Mouse (Mus musculus): ENCODE data around the gene Gatad2a. TPM values are rescaled to one million over a fixed set of nuclear protein-coding genes. Genes with fewer than 3 reads are reported as not detected.
A peak's percentile ranks its signal among the peaks of the same experiment; 100 is the strongest.

Gene Gatad2a
- polyA plus RNA-seq, 1 experiment from 2014 or later, result 52.2 TPM

DNA sequence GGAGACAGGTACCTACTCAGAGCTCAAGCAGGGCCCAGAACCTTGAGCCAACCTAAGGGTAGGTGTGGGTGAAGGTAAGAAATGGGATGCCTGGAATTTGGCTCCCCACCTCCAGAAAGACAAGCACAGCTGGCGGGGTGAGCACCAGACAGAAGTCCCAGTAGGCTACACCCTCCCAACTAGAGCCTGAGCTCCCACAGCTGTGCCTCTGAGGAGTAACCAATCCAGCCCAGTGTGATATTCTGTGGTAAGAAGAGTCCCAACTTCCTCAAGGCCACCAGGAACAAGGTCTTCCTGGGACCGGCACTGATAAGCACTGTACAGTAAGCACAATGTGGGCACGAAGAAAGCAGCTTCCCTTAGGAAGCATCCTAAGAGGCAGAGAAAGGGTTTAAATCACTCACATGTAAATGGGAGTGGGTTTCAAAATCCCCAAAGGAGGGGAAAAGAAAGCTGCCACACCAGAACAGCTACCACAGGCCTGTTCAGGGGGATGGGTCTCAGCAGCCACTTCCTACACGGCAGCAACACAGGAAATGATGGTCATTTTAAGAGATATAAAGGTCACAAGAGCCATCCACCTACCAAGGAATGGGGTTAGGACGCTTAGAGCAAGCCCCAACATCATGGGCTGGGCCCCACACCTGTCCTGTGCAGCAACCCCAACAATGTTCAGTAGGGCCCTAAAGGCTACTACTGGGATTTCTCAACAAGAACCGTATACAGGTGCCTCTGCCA lies 57.8 kb downstream of the Gatad2a start:
- Histone ChIP-seq H3K36me3 (ENCODE audit: control insufficient read depth, insufficient read depth, low read length) (peaks cover 23% of the 10 kb centered on the region), H3K27ac (replicated peaks in 1 of 2; ENCODE audit: control insufficient read depth in 1 of 2, insufficient read depth in 1 of 2, low read depth in 2 of 2, low read length in 2 of 2) (peak overlapping the region in 1 of 2 experiments; percentile 47; a peak in 2 of 4 replicates), H3K4me3 (ENCODE audit: control insufficient read depth in 1 of 2, insufficient read depth in 1 of 2, low read depth in 1 of 2, low read length in 2 of 2) (no peak overlapping the region), H3K27me3 (ENCODE audit: control insufficient read depth, insufficient read depth, low read length) (no peaks in the 10 kb centered on the region), H3K4me1 (ENCODE audit: control insufficient read depth in 2 of 2, insufficient read depth in 2 of 2, low read length in 2 of 2) (peaks cover 49 to 71% of the 10 kb centered on the region in 2 experiments), H3K9ac (ENCODE audit: low read length) (no peak overlapping the region; the same call in 1 of the 2 replicates), H3K4me2 (ENCODE audit: low read length) (no peak overlapping the region), H3K9me3 (ENCODE audit: control insufficient read depth, low read length) (no peaks in the 10 kb centered on the region)
- 64% methylated on average over 6 of the region's 6 CpGs for WGBS
- ATAC-seq (ENCODE audit: insufficient number of reproducible peaks, insufficient read depth, low FRiP score, low read depth), result no peak

DNA sequence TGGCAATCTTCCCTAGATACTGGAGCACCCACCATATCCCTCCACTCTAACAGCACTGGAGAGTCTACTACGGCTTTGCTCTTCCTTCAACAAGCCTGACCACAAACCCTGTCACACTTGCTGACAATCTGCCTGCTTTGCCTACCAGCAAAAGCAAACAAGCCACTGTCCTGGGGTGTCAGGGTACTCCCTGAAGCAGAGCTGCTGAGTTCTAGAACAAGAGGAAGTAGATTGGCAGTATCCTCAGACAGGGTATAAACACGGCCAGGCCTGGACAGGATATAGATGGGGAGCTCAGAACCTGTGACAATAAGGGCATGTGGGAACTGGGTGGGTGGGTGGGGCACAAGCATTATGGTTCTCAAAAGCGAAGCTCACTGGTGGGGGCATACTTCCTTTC lies 58.7 kb downstream of the Gatad2a start:
- no peak overlapping the region for H3K4me3 ChIP-seq (ENCODE audit: control insufficient read depth in 1 of 2, insufficient read depth in 1 of 2, low read depth in 1 of 2, low read length in 2 of 2)
- ATAC-seq (ENCODE audit: insufficient number of reproducible peaks, insufficient read depth, low FRiP score, low read depth), result no peak
- no peaks in the 10 kb centered on the region for H3K27me3 ChIP-seq (ENCODE audit: control insufficient read depth, insufficient read depth, low read length)
- WGBS, result 76% methylated on average over 3 of the region's 3 CpGs
- H3K9me3 ChIP-seq (ENCODE audit: control insufficient read depth, low read length), result no peaks in the 10 kb centered on the region
- H3K9ac ChIP-seq (ENCODE audit: low read length), result no peak overlapping the region
- peaks cover 45 to 64% of the 10 kb centered on the region in 2 experiments for H3K4me1 ChIP-seq (ENCODE audit: control insufficient read depth in 2 of 2, insufficient read depth in 2 of 2, low read length in 2 of 2)
- H3K27ac ChIP-seq (replicated peaks in 1 of 2; ENCODE audit: control insufficient read depth in 1 of 2, insufficient read depth in 1 of 2, low read depth in 2 of 2, low read length in 2 of 2), result peak overlapping the region; percentile 24 to 93; a peak in 2 of 4 replicates
- no peak overlapping the region for H3K4me2 ChIP-seq (ENCODE audit: low read length)
- peaks cover 23% of the 10 kb centered on the region for H3K36me3 ChIP-seq (ENCODE audit: control insufficient read depth, insufficient read depth, low read length)

DNA sequence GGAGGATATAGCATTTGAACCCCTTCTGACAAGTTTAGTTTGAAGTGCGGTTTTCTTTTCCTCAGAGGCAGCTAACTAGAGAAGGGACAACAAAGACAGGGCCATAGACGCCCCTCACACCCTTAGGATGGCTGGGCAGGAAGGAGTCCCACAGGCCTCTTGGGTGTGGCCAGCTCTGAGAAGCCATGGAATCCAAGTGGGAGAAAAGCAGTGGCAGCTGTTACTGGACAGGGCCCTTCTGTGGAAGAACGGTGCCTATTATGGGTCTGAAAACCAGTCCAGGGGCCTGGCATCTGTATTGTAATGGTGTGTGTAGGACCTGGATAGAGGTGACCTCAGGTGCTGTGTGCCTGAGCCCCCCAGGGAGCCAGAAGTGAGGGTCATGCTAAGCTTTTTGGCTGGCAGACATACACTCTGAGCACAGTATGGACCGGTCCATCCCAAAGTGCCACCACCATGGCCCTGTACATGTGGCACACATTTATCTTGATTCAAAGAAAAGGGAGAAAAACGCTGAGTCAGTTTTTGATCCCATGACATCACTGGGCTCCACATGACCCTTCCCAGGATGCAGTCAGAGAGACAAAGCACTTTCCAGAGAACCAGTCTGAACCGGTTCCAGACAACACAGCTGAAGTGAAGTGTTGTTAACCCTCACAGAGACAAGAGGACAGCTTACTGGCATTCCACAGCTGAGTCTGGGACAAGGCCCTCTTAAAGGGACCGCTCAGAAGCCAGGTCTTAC lies 60.0 kb downstream of the Gatad2a start:
- Histone ChIP-seq H3K4me2 (ENCODE audit: low read length) (peak overlapping the region; percentile 32; the same call in 1 of the 2 replicates), H3K27ac (replicated peaks in 1 of 2; ENCODE audit: control insufficient read depth in 1 of 2, insufficient read depth in 1 of 2, low read depth in 2 of 2, low read length in 2 of 2) (peak overlapping the region; percentile 91 to 93), H3K4me1 (ENCODE audit: control insufficient read depth in 2 of 2, insufficient read depth in 2 of 2, low read length in 2 of 2) (peaks cover 45 to 60% of the 10 kb centered on the region in 2 experiments), H3K9me3 (ENCODE audit: control insufficient read depth, low read length) (no peaks in the 10 kb centered on the region), H3K36me3 (ENCODE audit: control insufficient read depth, insufficient read depth, low read length) (peaks cover 26% of the 10 kb centered on the region), H3K27me3 (ENCODE audit: control insufficient read depth, insufficient read depth, low read length) (no peaks in the 10 kb centered on the region), H3K9ac (ENCODE audit: low read length) (peak overlapping the region; percentile 50), H3K4me3 (ENCODE audit: control insufficient read depth in 1 of 2, insufficient read depth in 1 of 2, low read depth in 1 of 2, low read length in 2 of 2) (no peak overlapping the region)
- ATAC-seq (ENCODE audit: insufficient number of reproducible peaks, insufficient read depth, low FRiP score, low read depth), result peak; percentile 90
- 36% methylated on average over 7 of the region's 7 CpGs for WGBS

DNA sequence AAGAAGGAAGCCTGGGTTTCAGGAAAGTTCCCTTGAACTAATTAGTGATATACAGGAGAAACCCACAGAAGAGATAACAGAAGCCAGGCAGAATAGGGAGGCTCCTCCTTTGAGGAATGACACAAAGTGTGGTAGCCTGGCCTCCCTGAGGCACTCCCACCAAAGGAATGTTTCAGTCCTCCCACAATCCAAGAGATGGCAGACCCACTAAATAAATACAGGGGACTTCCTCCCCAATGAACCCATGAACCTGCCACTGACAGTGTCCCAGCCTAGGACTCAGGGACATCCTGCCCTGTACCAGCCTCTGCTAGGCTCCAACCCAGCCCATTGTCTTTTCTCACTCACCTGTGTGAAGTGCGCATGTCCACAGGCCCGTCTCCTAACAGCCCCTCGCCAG lies 60.8 kb downstream of the Gatad2a start:
- 89% methylated on average over 3 of the region's 3 CpGs for WGBS
- Histone ChIP-seq H3K4me1 (ENCODE audit: control insufficient read depth in 2 of 2, insufficient read depth in 2 of 2, low read length in 2 of 2) (peaks cover 44 to 57% of the 10 kb centered on the region in 2 experiments), H3K36me3 (ENCODE audit: control insufficient read depth, insufficient read depth, low read length) (peaks cover 27% of the 10 kb centered on the region), H3K27me3 (ENCODE audit: control insufficient read depth, insufficient read depth, low read length) (no peaks in the 10 kb centered on the region), H3K4me3 (ENCODE audit: control insufficient read depth in 1 of 2, insufficient read depth in 1 of 2, low read depth in 1 of 2, low read length in 2 of 2) (no peak overlapping the region), H3K9me3 (ENCODE audit: control insufficient read depth, low read length) (no peaks in the 10 kb centered on the region), H3K4me2 (ENCODE audit: low read length) (no peak overlapping the region), H3K27ac (replicated peaks in 1 of 2; ENCODE audit: control insufficient read depth in 1 of 2, insufficient read depth in 1 of 2, low read depth in 2 of 2, low read length in 2 of 2) (peak overlapping the region; percentile 91 to 93), H3K9ac (ENCODE audit: low read length) (no peak overlapping the region)
- no peak for ATAC-seq (ENCODE audit: insufficient number of reproducible peaks, insufficient read depth, low FRiP score, low read depth)

DNA sequence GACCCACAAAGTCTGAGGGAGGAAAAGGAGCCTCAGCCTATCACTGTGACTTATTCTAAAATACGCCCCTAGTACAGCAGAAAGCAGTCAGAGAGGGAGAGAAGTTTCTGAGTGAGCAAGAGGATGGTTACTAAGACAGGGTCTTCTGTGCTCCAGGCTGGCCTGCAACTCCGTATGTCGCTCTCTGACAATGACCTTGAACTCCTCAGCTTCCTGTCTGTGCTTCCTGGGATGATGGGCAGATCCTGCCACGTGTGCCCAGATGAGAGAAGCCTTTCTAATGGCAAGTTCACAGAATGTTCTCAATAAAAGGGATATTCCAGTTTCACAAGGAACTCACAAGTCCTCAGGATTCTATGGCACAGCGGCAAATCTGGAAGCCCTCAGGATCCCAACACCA lies 61.6 kb downstream of the Gatad2a start:
- no peak for ATAC-seq (ENCODE audit: insufficient number of reproducible peaks, insufficient read depth, low FRiP score, low read depth)
- Histone ChIP-seq H3K27me3 (ENCODE audit: control insufficient read depth, insufficient read depth, low read length) (no peaks in the 10 kb centered on the region), H3K4me3 (ENCODE audit: control insufficient read depth in 1 of 2, insufficient read depth in 1 of 2, low read depth in 1 of 2, low read length in 2 of 2) (no peak overlapping the region), H3K4me1 (ENCODE audit: control insufficient read depth in 2 of 2, insufficient read depth in 2 of 2, low read length in 2 of 2) (peaks cover 36 to 48% of the 10 kb centered on the region in 2 experiments), H3K36me3 (ENCODE audit: control insufficient read depth, insufficient read depth, low read length) (peaks cover 25% of the 10 kb centered on the region), H3K27ac (replicated peaks in 1 of 2; ENCODE audit: control insufficient read depth in 1 of 2, insufficient read depth in 1 of 2, low read depth in 2 of 2, low read length in 2 of 2) (peak overlapping the region in 1 of 2 experiments; percentile 93; a peak in 1 of 4 replicates), H3K9ac (ENCODE audit: low read length) (no peak overlapping the region), H3K4me2 (ENCODE audit: low read length) (no peak overlapping the region), H3K9me3 (ENCODE audit: control insufficient read depth, low read length) (no peaks in the 10 kb centered on the region)
- 59% methylated on average over 5 of the region's 5 CpGs for WGBS

DNA sequence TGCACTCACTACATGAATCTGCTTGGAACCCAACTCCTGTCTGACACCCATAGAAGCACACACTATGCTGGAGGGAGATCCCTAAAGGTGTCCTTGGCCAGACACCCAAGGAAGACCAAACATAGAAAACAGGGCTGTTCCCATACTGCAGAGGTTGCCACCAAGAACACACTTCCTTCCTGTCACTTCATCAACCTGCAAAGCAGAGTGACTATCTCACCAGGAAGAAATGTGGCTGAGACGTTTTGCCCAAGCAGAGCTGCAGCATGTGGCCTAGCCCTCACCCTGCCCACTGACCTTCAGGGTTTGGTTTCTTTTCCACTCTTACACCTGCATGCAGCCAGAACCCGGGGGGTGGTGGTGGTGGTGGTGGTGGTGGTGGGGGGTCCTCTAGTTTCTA lies 62.4 kb downstream of the Gatad2a start:
- H3K4me2 ChIP-seq (ENCODE audit: low read length), result no peak overlapping the region
- peaks cover 30 to 42% of the 10 kb centered on the region in 2 experiments for H3K4me1 ChIP-seq (ENCODE audit: control insufficient read depth in 2 of 2, insufficient read depth in 2 of 2, low read length in 2 of 2)
- no peak for ATAC-seq (ENCODE audit: insufficient number of reproducible peaks, insufficient read depth, low FRiP score, low read depth)
- H3K36me3 ChIP-seq (ENCODE audit: control insufficient read depth, insufficient read depth, low read length), result peaks cover 25% of the 10 kb centered on the region
- H3K9me3 ChIP-seq (ENCODE audit: control insufficient read depth, low read length), result no peaks in the 10 kb centered on the region
- WGBS, result 60% methylated on average over 2 of the region's 2 CpGs
- H3K9ac ChIP-seq (ENCODE audit: low read length), result no peak overlapping the region
- no peak overlapping the region for H3K27ac ChIP-seq (replicated peaks in 1 of 2; ENCODE audit: control insufficient read depth in 1 of 2, insufficient read depth in 1 of 2, low read depth in 2 of 2, low read length in 2 of 2)
- no peaks in the 10 kb centered on the region for H3K27me3 ChIP-seq (ENCODE audit: control insufficient read depth, insufficient read depth, low read length)
- no peak overlapping the region for H3K4me3 ChIP-seq (ENCODE audit: control insufficient read depth in 1 of 2, insufficient read depth in 1 of 2, low read depth in 1 of 2, low read length in 2 of 2)

DNA sequence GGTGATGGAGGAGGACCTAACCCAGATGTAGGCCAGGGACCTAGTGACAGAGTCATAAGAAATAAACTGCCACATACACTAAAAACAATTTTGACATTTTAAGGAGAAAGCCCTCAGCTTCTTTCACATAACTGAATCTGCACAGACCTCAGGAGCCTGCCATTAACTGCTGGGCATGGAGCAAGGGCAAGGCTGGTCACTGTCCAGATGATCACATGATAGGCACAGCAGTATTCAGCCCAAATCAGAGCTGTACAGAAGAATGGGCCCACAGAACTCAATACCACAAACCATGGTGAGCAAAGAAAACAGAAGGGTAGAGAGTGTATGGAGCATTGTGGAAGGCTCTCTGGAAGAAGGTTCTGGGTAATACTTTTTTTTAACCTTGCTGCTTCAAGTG lies 69.3 kb downstream of the Gatad2a start:
- Histone ChIP-seq H3K36me3 (ENCODE audit: control insufficient read depth, insufficient read depth, low read length) (peaks cover 23% of the 10 kb centered on the region), H3K4me2 (ENCODE audit: low read length) (no peak overlapping the region), H3K4me1 (ENCODE audit: control insufficient read depth in 2 of 2, insufficient read depth in 2 of 2, low read length in 2 of 2) (peaks cover 6 to 9% of the 10 kb centered on the region in 2 experiments), H3K27me3 (ENCODE audit: control insufficient read depth, insufficient read depth, low read length) (no peaks in the 10 kb centered on the region), H3K27ac (replicated peaks in 1 of 2; ENCODE audit: control insufficient read depth in 1 of 2, insufficient read depth in 1 of 2, low read depth in 2 of 2, low read length in 2 of 2) (no peak overlapping the region), H3K9me3 (ENCODE audit: control insufficient read depth, low read length) (no peaks in the 10 kb centered on the region), H3K9ac (ENCODE audit: low read length) (no peak overlapping the region), H3K4me3 (ENCODE audit: control insufficient read depth in 1 of 2, insufficient read depth in 1 of 2, low read depth in 1 of 2, low read length in 2 of 2) (no peak overlapping the region)
- no peak for ATAC-seq (ENCODE audit: insufficient number of reproducible peaks, insufficient read depth, low FRiP score, low read depth)
